Mouse (Mus musculus): Measurements from ENCODE around the gene Fntb.
A peak's percentile ranks its signal among the peaks of the same experiment; 100 is the strongest.

GRCm38 (mm10) chr12:76918113-76918512 is 152.7 kb downstream of the Fntb start:
- TF ChIP-seq CTCF (IDR thresholded peaks at IDR 0.05; ENCODE audit: low read depth) (no peak), EP300 (IDR thresholded peaks at IDR 0.05; ENCODE audit: low read depth) (0 out of 2 replicates have a peak, but pooled peaks have one; percentile 14)
